Mouse (Mus musculus) thymus, postnatal 0 days (tissue): ENCODE data around the gene Lce1a2. TPM values are rescaled to one million over a fixed set of nuclear protein-coding genes. Genes with fewer than 3 reads are reported as not detected.
"Not testable (repeated sequence)": the region's sequence is repeated elsewhere in the genome, so short reads cannot be mapped to it uniquely, and the experiment has no call there.

ENCODE experiments used
- DNase-seq: peaks from one replicate; pipeline ENCODE4 v3.0.0-alpha.2; 2015; ENCODE audit warnings: low spot score
- polyA plus RNA-seq: library from polyadenylated mRNA; unstranded; fragments of >200 nt; fragmentation: Nextera tagmentation; extraction: Ambion mirVana; gene quantifications from 2 replicates; pipeline ENCODE4 v1.2.1, GENCODE M21; 2015

Lce1a2 gene
- 0.20 and 0.49 TPM in 2 replicates for polyA plus RNA-seq

- DNase-seq, result no peak
Measured at GRCm38 (mm10) chr3:92670215-92670614, at the start of gene Lce1a2. Gene Lce1a2, minus strand, starts transcription at chr3:92670315.

- DNase-seq, result no peak
Measured at GRCm38 (mm10) chr3:92715122-92715521, 45.0 kb upstream of the Lce1a2 start.

GRCm38 (mm10) chr3:92708974-92709373 is 38.9 kb upstream of the Lce1a2 start, which contains the start of gene Lce1e:
Gene Lce1e, minus strand, starts transcription at chr3:92709074.
- DNase-seq, result no peak

GRCm38 (mm10) chr3:92694613-92695012 is 24.5 kb upstream of the Lce1a2 start:
- no peak for DNase-seq

- DNase-seq, result no peak
Measured at GRCm38 (mm10) chr3:92691688-92692087, 21.6 kb upstream of the Lce1a2 start.

GRCm38 (mm10) chr3:92689154-92689553 is 19.0 kb upstream of the Lce1a2 start:
- not testable (repeated sequence) for DNase-seq

GRCm38 (mm10) chr3:92687110-92687509 is 17.0 kb upstream of the Lce1a2 start, which contains the start of gene Lce1d:
Gene Lce1d, minus strand, starts transcription at chr3:92687210.
- DNase-seq, result no peak

GRCm38 (mm10) chr3:92678947-92679346 is 8.8 kb upstream of the Lce1a2 start, which contains the start of gene Lce1c:
Gene Lce1c, plus strand, starts transcription at chr3:92679247.
- no peak for DNase-seq

GRCm38 (mm10) chr3:92656826-92657225 is 13.3 kb downstream of the Lce1a2 start, which contains the start of gene Lce1b:
Gene Lce1b, minus strand, starts transcription at chr3:92656926.
- no peak for DNase-seq

GRCm38 (mm10) chr3:92648207-92648606 is 21.9 kb downstream of the Lce1a2 start, which contains the start of gene Lce1a1:
Gene Lce1a1, minus strand, starts transcription at chr3:92648307.
- no peak for DNase-seq

GRCm38 (mm10) chr3:92639854-92640253 is 30.3 kb downstream of the Lce1a2 start:
- no peak for DNase-seq

- no peak for DNase-seq
Measured at GRCm38 (mm10) chr3:92638653-92638991, 31.5 kb downstream of the Lce1a2 start.

GRCm38 (mm10) chr3:92637745-92638652 is 32.1 kb downstream of the Lce1a2 start:
- no peak for DNase-seq

- no peak for DNase-seq
Measured at GRCm38 (mm10) chr3:92621560-92621959, 48.6 kb downstream of the Lce1a2 start, which contains the start of gene Lce6a. Gene Lce6a, minus strand, starts transcription at chr3:92621660.

Other genes with a start within 250 kb of the Lce1a2 start
- gene Gm9774, start 240.9 kb downstream of the Lce1a2 start, polyA plus RNA-seq, result 9.3 and 9.4 TPM in 2 replicates
- 0.46 and 0.49 TPM in 2 replicates for gene Sprr2k, start 237.7 kb downstream of the Lce1a2 start, polyA plus RNA-seq
- gene Sprr1b, start 231.5 kb downstream of the Lce1a2 start, polyA plus RNA-seq, result 0.68 and 1.1 TPM in 2 replicates
- gene Sprr3, start 211.6 kb downstream of the Lce1a2 start, polyA plus RNA-seq, result 1.4 TPM in 1 of 2 replicates, not detected in the other
- 14.9 and 17.7 TPM in 2 replicates for gene Sprr1a, start 184.4 kb downstream of the Lce1a2 start, polyA plus RNA-seq
- 1.1 TPM in 1 of 2 replicates, not detected in the other for gene Sprr4, start 169.8 kb downstream of the Lce1a2 start, polyA plus RNA-seq
- gene 2310046K23Rik, start 135.8 kb downstream of the Lce1a2 start, polyA plus RNA-seq, result 0.46 TPM in 1 of 2 replicates, not detected in the other
- gene Ivl, start 96.6 kb downstream of the Lce1a2 start, polyA plus RNA-seq, result 0.14 and 0.25 TPM in 2 replicates
- gene Smcp, start 81.3 kb downstream of the Lce1a2 start, polyA plus RNA-seq, result 0.16 TPM in 1 of 2 replicates, not detected in the other
- not detected in 2 replicates for gene 2210017I01Rik, start 62.8 kb downstream of the Lce1a2 start, polyA plus RNA-seq
- not detected in 2 replicates for gene Lce6a, start 48.7 kb downstream of the Lce1a2 start, polyA plus RNA-seq
- 0.34 TPM in 1 of 2 replicates, not detected in the other for gene Lce1a1, start 22.0 kb downstream of the Lce1a2 start, polyA plus RNA-seq
- not detected in 2 replicates for gene Lce1b, start 13.4 kb downstream of the Lce1a2 start, polyA plus RNA-seq
- not detected in 2 replicates for gene Lce1c, start 8.9 kb upstream of the Lce1a2 start, polyA plus RNA-seq
- not detected in 2 replicates for gene Lce1d, start 16.9 kb upstream of the Lce1a2 start, polyA plus RNA-seq
- 0.27 and 0.39 TPM in 2 replicates for gene Lce1e, start 38.8 kb upstream of the Lce1a2 start, polyA plus RNA-seq
- not detected in 2 replicates for gene Lce1f, start 50.0 kb upstream of the Lce1a2 start, polyA plus RNA-seq
- gene Gm38119, start 68.8 kb upstream of the Lce1a2 start, polyA plus RNA-seq, result not detected in 2 replicates
- gene Lce1g, start 82.0 kb upstream of the Lce1a2 start, polyA plus RNA-seq, result 0.14 TPM in 1 of 2 replicates, not detected in the other
- 0.21 and 0.50 TPM in 2 replicates for gene Lce1h, start 94.8 kb upstream of the Lce1a2 start, polyA plus RNA-seq
- gene Lce1i, start 108.6 kb upstream of the Lce1a2 start, polyA plus RNA-seq, result 0.24 and 0.26 TPM in 2 replicates
- 1.4 and 1.5 TPM in 2 replicates for gene Lce1j, start 120.2 kb upstream of the Lce1a2 start, polyA plus RNA-seq
- gene Lce1k, start 137.6 kb upstream of the Lce1a2 start, polyA plus RNA-seq, result not detected in 2 replicates
- 0.04 and 0.10 TPM in 2 replicates for gene Kprp, start 156.9 kb upstream of the Lce1a2 start, polyA plus RNA-seq
- not detected in 2 replicates for gene Lce1l, start 181.0 kb upstream of the Lce1a2 start, polyA plus RNA-seq
- 0.19 TPM in 1 of 2 replicates, not detected in the other for gene 2310050C09Rik, start 199.9 kb upstream of the Lce1a2 start, polyA plus RNA-seq